Mouse (Mus musculus): ENCODE measurements around the gene Dtx3. TPM values are rescaled to one million over a fixed set of nuclear protein-coding genes. Genes with fewer than 3 reads are reported as not detected.

Gene Dtx3
- polyA plus RNA-seq (2016; fragmentation: Nextera tagmentation; extraction: Ambion mirVana) = 107 and 115 TPM in 2 replicates

GRCm38 (mm10) chr10:127195328-127196129 is at the start of gene Dtx3:
Gene Dtx3, minus strand, starts transcription at chr10:127195728.
- Histone ChIP-seq H3K4me1 (peaks cover 67% of the 10 kb centered on the region), H3K9me3 (no peaks in the 10 kb centered on the region), H3K27ac (replicated peaks) (peak within 1 kb of the TSS; percentile 94), H3K4me3 (peak within 1 kb of the TSS; percentile 74), H3K27me3 (replicated peaks; ENCODE audit: low read depth, poor library complexity, severe bottlenecking) (no peaks in the 10 kb centered on the region), H3K36me3 (replicated peaks) (peaks cover 64% of the 10 kb centered on the region)
- peak; percentile 79 for DNase-seq (ENCODE audit: low spot score)
- under 1% methylated on average over 46 of the region's 47 CpGs for WGBS

GRCm38 (mm10) chr10:127238241-127238824 is 42.8 kb upstream of the Dtx3 start:
- no peak overlapping the region for H3K4me3 ChIP-seq
- DNase-seq (ENCODE audit: low spot score) = no peak
- 71% methylated on average over 18 of the region's 18 CpGs for WGBS
- peaks cover 28% of the 10 kb centered on the region for H3K4me1 ChIP-seq
- H3K9me3 ChIP-seq = no peaks in the 10 kb centered on the region
- H3K27me3 ChIP-seq (replicated peaks; ENCODE audit: low read depth, poor library complexity, severe bottlenecking) = peaks cover 26% of the 10 kb centered on the region
- H3K27ac ChIP-seq (replicated peaks) = no peak overlapping the region
- H3K36me3 ChIP-seq (replicated peaks) = peaks cover 38% of the 10 kb centered on the region

GRCm38 (mm10) chr10:127236541-127236940 is 41.0 kb upstream of the Dtx3 start:
- Histone ChIP-seq H3K9me3 (no peaks in the 10 kb centered on the region), H3K27me3 (replicated peaks; ENCODE audit: low read depth, poor library complexity, severe bottlenecking) (peaks cover 26% of the 10 kb centered on the region), H3K4me3 (peak overlapping the region; percentile 2), H3K27ac (replicated peaks) (peak overlapping the region; percentile 14), H3K36me3 (replicated peaks) (peaks cover 24% of the 10 kb centered on the region), H3K4me1 (peaks cover 30% of the 10 kb centered on the region)
- peak; percentile 60 for DNase-seq (ENCODE audit: low spot score)
- 26% methylated on average over 9 of the region's 9 CpGs for WGBS

- H3K4me1 ChIP-seq = peaks cover 23% of the 10 kb centered on the region
- no peak for DNase-seq (ENCODE audit: low spot score)
- no peak overlapping the region for H3K27ac ChIP-seq (replicated peaks)
- WGBS = 75% methylated on average over 9 of the region's 9 CpGs
- no peak overlapping the region for H3K4me3 ChIP-seq
- H3K9me3 ChIP-seq = no peaks in the 10 kb centered on the region
- H3K27me3 ChIP-seq (replicated peaks; ENCODE audit: low read depth, poor library complexity, severe bottlenecking) = 0 out of 2 replicates have a peak, but pooled peaks cover 19% of the 10 kb centered on the region
- peaks cover 3% of the 10 kb centered on the region for H3K36me3 ChIP-seq (replicated peaks)
Measured at GRCm38 (mm10) chr10:127233141-127233540, 37.6 kb upstream of the Dtx3 start.

GRCm38 (mm10) chr10:127231741-127232140 is 36.2 kb upstream of the Dtx3 start:
- Histone ChIP-seq H3K9me3 (no peaks in the 10 kb centered on the region), H3K4me1 (peaks cover 14% of the 10 kb centered on the region), H3K36me3 (replicated peaks) (no peaks in the 10 kb centered on the region; the same call in 1 of the 2 replicates), H3K27ac (replicated peaks) (no peak overlapping the region), H3K27me3 (replicated peaks; ENCODE audit: low read depth, poor library complexity, severe bottlenecking) (peaks cover 26% of the 10 kb centered on the region; the same call in 1 of the 2 replicates), H3K4me3 (no peak overlapping the region)
- 83% methylated on average over 14 of the region's 14 CpGs for WGBS
- DNase-seq (ENCODE audit: low spot score) = no peak

- 86% methylated on average over 12 of the region's 12 CpGs for WGBS
- H3K27me3 ChIP-seq (replicated peaks; ENCODE audit: low read depth, poor library complexity, severe bottlenecking) = peaks cover 33% of the 10 kb centered on the region; the same call in 1 of the 2 replicates
- H3K36me3 ChIP-seq (replicated peaks) = no peaks in the 10 kb centered on the region; the same call in 1 of the 2 replicates
- peaks cover 7% of the 10 kb centered on the region for H3K4me1 ChIP-seq
- H3K27ac ChIP-seq (replicated peaks) = no peak overlapping the region
- no peaks in the 10 kb centered on the region for H3K9me3 ChIP-seq
- no peak for DNase-seq (ENCODE audit: low spot score)
- no peak overlapping the region for H3K4me3 ChIP-seq
Measured at GRCm38 (mm10) chr10:127230693-127231092, 35.2 kb upstream of the Dtx3 start.

- no peak overlapping the region for H3K4me3 ChIP-seq
- H3K36me3 ChIP-seq (replicated peaks) = no peaks in the 10 kb centered on the region
- peaks cover 31% of the 10 kb centered on the region; the same call in 1 of the 2 replicates for H3K27me3 ChIP-seq (replicated peaks; ENCODE audit: low read depth, poor library complexity, severe bottlenecking)
- peaks cover 11% of the 10 kb centered on the region for H3K4me1 ChIP-seq
- peak; percentile 28 for DNase-seq (ENCODE audit: low spot score)
- H3K27ac ChIP-seq (replicated peaks) = no peak overlapping the region
- WGBS = 23% methylated on average over 4 of the region's 4 CpGs
- no peaks in the 10 kb centered on the region for H3K9me3 ChIP-seq
Measured at GRCm38 (mm10) chr10:127228897-127229296, 33.4 kb upstream of the Dtx3 start.

GRCm38 (mm10) chr10:127227163-127227562 is 31.6 kb upstream of the Dtx3 start:
- DNase-seq (ENCODE audit: low spot score) = no peak

GRCm38 (mm10) chr10:127226318-127226895 is 30.9 kb upstream of the Dtx3 start:
- no peak overlapping the region for H3K27ac ChIP-seq (replicated peaks)
- no peaks in the 10 kb centered on the region for H3K9me3 ChIP-seq
- peaks cover 13% of the 10 kb centered on the region for H3K4me1 ChIP-seq
- WGBS = 70% methylated on average over 8 of the region's 8 CpGs
- H3K36me3 ChIP-seq (replicated peaks) = no peaks in the 10 kb centered on the region
- H3K4me3 ChIP-seq = no peak overlapping the region
- peaks cover 33% of the 10 kb centered on the region; the same call in 1 of the 2 replicates for H3K27me3 ChIP-seq (replicated peaks; ENCODE audit: low read depth, poor library complexity, severe bottlenecking)
- no peak for DNase-seq (ENCODE audit: low spot score)

More at GRCm38 (mm10) chr10:127227163-127227562, 31.6 kb upstream of the Dtx3 start:
- H3K4me1 ChIP-seq = peaks cover 17% of the 10 kb centered on the region
- WGBS = 85% methylated on average over 8 of the region's 8 CpGs
- no peak overlapping the region for H3K4me3 ChIP-seq
- no peaks in the 10 kb centered on the region for H3K36me3 ChIP-seq (replicated peaks)
- no peaks in the 10 kb centered on the region for H3K9me3 ChIP-seq
- H3K27ac ChIP-seq (replicated peaks) = no peak overlapping the region
- peaks cover 33% of the 10 kb centered on the region; the same call in 1 of the 2 replicates for H3K27me3 ChIP-seq (replicated peaks; ENCODE audit: low read depth, poor library complexity, severe bottlenecking)

- Histone ChIP-seq H3K4me1 (peaks cover 13% of the 10 kb centered on the region), H3K27me3 (replicated peaks; ENCODE audit: low read depth, poor library complexity, severe bottlenecking) (peaks cover 32% of the 10 kb centered on the region; the same call in 1 of the 2 replicates), H3K9me3 (no peaks in the 10 kb centered on the region), H3K4me3 (no peak overlapping the region), H3K27ac (replicated peaks) (no peak overlapping the region), H3K36me3 (replicated peaks) (no peaks in the 10 kb centered on the region)
- no peak for DNase-seq (ENCODE audit: low spot score)
- 30% methylated on average over 10 of the region's 10 CpGs for WGBS
Measured at GRCm38 (mm10) chr10:127225732-127226131, 30.2 kb upstream of the Dtx3 start.

GRCm38 (mm10) chr10:127225213-127225612 is 29.7 kb upstream of the Dtx3 start:
- 30% methylated on average over 6 of the region's 6 CpGs for WGBS
- no peaks in the 10 kb centered on the region for H3K9me3 ChIP-seq
- peaks cover 28% of the 10 kb centered on the region; the same call in 1 of the 2 replicates for H3K27me3 ChIP-seq (replicated peaks; ENCODE audit: low read depth, poor library complexity, severe bottlenecking)
- H3K4me3 ChIP-seq = no peak overlapping the region
- no peaks in the 10 kb centered on the region for H3K36me3 ChIP-seq (replicated peaks)
- H3K4me1 ChIP-seq = peaks cover 13% of the 10 kb centered on the region
- H3K27ac ChIP-seq (replicated peaks) = no peak overlapping the region
- DNase-seq (ENCODE audit: low spot score) = no peak

- Histone ChIP-seq H3K4me1 (0 out of 2 replicates have a peak, but pooled peaks cover 6% of the 10 kb centered on the region), H3K27me3 (replicated peaks; ENCODE audit: low read depth, poor library complexity, severe bottlenecking) (no peaks in the 10 kb centered on the region), H3K27ac (replicated peaks) (no peak overlapping the region), H3K36me3 (replicated peaks) (no peaks in the 10 kb centered on the region), H3K4me3 (no peak overlapping the region), H3K9me3 (no peaks in the 10 kb centered on the region)
- 90% methylated on average over 2 of the region's 2 CpGs for whole genome bisulfite sequencing
- DNase-seq (ENCODE audit: low spot score) = no peak
Measured at GRCm38 (mm10) chr10:127218339-127218738, 22.8 kb upstream of the Dtx3 start.
